Mouse (Mus musculus) testis, adult 2 months (tissue): ENCODE data around the gene Mettl7a2.

Experiments
- CTCF ChIP-seq: fragments of 200-500 bp; IDR thresholded peaks from 2 replicates; pipeline ENCODE4 v1.5.1; 2012; ENCODE audit warnings: low read depth, mild to moderate bottlenecking, inconsistent platforms, low read length, moderate library complexity; ENCODE audit not compliant: control insufficient read depth, insufficient read depth, insufficient replicate concordance
- POLR2A ChIP-seq: fragments of 200-500 bp; IDR thresholded peaks from 2 replicates; pipeline ENCODE4 v1.6.1; 2012; ENCODE audit warnings: low read depth, mild to moderate bottlenecking, inconsistent platforms, low read length, moderate library complexity; ENCODE audit not compliant: control insufficient read depth

DNA sequence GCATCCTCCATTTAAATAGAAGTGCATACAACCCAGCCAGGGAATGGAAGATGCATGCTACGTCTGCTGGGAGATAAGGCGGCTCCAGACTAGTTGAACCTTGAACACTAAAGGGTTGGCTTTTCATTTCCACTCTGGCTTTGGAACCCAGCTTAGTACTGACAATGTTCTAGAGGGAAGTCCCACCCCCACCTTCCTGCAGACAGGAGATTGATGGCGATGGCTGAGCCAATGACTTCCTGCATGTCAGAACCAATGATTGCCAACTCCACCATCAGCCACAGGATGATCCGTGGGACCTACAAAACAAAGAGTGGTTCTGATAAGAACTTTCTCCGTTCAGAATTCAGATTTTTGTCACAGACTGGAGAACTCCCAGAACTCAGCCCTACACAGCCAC, 53.1 kb downstream of the Mettl7a2 start:
- TF ChIP-seq CTCF (no peak), POLR2A (no peak)
